Mouse (Mus musculus) left cerebral cortex, adult 11 months (tissue): ENCODE data around the gene Ern1.
"Not testable (repeated sequence)": the region's sequence is repeated elsewhere in the genome, so short reads cannot be mapped to it uniquely, and the experiment has no call there.

Source experiments
- DNase-seq: peaks from one replicate; pipeline ENCODE4 v3.0.0; 2022; ENCODE audit warnings: low spot score

Ern1 gene

DNA sequence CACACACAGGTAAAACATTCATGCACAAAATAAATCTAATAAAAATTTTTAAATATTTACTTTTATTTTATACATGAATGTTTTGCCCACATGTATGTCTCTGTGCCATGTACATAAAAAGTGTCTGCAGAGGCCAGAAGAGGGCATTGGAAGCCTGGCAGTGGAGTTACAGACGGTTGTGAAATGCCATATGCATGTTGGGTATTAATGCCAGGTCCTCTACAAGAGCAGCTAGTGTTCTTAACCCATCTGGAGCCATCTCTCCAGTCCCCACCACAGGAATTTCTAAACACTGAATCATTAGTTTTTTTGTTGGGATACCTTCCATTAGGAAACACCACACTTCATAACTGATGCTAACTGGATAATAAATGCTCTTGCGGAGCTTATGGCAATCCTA, 50.1 kb downstream of the Ern1 start:
- DNase-seq: no peak

DNA sequence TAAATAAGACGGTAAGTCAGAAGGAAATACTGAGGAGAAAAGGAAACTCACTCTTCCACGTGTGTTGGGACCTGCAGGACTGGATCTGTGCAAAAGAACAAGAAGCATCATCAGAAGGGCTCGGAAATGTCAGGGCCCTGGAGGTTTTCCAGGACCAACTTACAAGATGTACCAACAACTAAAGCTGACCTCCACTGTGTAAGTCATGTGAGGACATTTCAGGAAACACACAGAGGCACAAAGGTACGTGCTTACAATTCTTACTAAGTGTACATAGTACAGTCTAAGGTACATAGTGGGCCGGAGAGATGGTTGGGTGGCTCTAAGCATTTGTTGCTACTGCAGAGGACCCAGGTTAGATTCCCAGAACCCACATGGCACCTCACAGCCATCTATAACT, 50.6 kb downstream of the Ern1 start:
- no peak for DNase-seq

DNA sequence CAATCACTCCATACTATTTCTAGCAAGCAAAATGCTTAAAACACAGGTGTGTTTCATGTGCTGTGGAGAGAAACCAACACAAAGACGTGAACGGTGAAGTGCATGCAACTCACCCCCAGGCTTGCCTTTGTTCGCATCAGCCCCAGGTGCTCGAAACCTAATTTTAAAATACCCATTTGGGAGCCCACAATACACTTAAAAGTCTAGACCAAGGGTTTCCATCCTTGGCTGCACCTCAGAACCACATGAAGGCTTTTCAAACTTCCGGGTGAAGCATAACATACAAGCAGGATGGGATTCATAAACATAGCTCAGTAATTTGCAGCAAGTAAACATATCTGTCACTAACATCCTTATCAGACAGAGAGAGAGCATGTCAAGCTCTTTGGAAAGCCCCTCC, 57.3 kb downstream of the Ern1 start:
- no peak for DNase-seq

DNA sequence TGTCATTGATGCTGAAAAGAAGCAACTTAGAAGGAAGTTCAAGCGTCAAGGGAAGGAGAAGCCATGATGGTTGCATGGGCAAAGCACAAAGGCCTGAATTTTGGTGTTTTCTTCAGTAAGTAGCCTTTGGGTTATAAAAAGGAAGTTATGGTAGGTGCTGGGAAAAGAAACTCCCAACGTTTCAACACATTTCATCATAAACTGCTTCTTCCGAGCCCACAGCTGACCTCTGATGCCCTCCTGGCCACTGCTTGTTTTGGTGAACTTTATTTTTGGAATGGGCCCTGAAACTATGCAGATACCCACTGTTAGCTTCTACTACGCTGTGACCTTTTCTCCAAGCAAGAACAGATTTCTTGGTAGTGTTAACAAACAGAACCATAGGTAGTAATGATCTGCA, 58.0 kb downstream of the Ern1 start:
- no peak for DNase-seq

DNA sequence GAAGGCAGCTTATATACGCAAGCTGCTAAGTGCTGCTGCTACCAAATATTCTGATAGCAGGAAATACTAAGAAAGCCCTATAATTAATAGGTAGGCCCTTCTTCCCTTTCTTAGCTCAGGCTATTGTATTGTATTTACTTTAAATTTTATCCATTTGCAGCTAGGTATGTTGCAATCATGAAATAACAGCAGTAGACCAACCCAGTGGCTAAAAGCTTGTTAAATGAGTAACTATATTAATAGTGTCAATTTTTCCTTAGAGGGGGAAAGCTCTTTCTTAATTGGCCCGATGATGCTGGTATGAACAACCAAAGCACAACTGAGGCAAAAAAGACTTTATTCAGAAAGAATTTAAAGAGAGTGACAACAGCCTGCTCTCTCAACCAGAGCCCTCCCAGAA, 59.1 kb downstream of the Ern1 start:
- no peak for DNase-seq

DNA sequence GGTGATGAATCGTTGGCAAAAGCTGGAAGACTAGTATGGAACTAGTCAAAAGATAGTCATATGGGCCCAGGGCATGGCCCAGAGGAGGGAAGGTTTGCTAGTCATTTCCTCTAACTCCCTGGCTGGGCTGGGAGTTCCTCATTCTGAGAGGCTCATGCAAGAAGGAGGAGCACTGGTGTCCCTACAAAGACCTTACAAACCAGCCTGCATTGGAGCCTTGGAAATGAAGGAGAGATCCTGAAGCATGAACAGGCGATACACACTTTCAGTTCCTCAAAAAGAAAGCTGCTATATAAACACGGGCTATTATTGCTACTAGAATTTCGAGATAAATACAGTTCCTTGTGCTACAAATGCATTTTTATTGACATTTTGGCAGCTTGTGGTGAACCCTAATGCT, 59.5 kb downstream of the Ern1 start:
- no peak for DNase-seq

DNA sequence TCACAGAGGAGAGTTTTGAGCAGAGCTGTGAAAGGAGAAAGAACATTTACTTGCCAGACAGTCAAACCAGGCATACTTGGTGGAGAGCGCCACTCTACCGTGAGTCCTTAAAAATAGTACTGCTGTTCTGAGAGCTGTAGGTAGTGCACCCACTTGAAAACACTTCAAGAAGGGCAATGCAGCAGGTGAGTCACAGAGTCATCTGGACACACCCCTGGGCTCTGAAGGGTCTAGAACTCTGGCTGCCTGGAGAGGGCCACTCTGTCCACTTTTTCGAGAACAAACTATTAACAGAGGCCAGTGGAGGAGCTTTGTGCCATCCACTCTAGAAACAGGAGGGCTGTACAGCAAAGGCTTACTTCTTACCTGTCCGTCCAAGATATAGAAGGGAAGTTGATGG, 61.2 kb downstream of the Ern1 start:
- no peak for DNase-seq

DNA sequence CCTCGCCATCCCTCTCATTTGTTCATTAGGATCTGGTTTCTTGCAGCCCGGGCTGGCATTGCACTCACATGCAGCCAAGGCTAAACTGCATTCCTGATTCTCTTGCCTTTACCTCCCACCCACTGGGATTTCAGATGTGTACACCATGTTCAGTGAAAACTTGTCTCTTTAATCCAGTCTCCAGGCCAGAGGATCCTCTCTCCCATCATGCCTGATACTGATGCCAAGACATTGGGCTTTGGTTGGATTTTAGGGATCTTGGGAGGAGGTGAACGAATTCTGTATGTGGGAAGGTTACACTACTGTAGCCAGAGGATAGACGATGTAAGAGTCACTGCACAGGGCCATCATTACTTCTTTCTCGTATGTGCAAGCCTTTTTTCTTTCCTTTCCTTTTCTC, 62.5 kb downstream of the Ern1 start:
- DNase-seq: no peak

DNA sequence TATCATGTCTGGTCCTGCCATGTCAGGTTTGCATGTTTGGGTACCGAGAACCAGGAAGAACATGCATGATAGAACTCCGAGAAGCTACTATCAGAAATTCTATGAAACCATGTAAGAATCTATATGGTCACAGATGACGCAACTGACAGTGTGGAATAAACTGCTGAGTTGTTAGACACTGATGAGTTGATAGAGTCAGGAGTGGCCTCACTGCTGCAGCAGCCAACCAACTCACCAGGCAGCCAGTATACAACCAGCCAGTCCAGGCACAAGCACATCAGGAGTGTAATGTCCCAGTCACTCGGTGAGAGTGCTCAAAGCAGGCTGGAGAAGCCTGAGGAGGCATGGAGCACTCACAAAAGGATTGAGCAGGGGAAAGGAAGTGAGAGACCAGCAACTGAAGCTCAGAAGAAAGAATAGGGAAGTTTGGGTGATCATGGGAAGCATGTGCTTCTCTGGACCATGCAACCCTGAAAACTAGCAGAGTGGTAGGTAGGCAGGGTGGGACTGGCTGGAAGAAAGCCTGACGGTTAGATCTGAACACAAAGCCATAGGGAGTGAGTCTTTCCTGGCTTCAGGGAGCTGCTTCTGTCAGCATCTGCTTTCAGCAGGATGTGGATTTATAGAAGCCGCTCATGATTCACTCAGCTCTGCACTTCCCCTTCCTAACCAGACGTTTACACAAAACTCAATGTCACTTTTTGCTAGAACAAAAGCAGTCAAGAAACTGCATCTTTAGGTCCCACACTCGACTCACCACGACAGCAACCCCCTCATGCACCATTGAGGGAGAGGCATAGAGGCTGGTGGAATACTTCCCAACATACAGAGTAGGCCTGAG, 68.2 kb downstream of the Ern1 start:
- DNase-seq: no peak

DNA sequence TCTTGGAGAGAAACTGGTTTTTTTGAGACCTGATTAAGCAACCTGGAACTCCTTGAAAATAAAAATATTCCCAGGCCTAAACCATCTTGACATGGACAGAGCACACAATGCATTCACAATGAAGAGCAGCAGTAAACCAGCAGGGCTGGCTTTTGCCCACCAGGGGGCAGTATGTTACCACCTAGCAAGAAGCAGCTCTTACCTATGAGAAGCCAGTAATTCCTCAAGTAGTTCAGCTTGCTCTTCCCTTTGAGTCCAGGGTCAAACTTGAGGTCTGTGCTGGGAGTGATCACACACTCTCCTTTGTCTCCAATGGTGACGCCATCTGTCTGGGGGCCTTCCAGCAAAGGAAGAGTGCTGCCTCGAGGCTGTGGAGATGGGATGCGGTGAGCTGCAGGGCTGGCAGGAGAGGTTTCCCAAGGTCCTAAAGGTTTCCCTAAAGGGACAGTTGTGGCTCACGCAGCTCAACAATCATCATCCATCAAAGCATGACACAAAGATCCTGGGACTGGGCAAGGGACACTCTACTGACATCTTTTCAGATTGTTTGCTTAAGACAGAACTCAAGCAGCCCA, 68.9 kb downstream of the Ern1 start:
- peak; percentile 75 for DNase-seq

DNA sequence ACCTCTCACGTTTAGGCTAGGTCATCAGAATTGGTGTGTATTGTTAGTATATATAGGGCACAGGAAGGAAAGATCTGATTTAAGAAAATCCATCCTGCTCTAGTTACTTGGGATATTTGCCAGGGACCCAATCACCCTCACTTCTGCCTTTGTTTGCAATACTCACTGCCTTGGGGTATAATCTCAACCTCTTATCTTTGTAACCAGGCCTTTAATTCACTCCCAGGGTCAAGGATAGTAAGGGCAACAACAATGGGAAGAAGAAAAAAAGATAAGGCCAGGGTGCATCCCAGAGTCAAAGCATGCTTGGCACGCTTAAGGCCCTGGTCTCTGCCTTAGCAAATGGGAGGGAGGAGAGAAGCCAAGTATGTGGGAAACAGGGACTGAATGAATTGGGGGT, 69.8 kb downstream of the Ern1 start:
- DNase-seq: no peak

DNA sequence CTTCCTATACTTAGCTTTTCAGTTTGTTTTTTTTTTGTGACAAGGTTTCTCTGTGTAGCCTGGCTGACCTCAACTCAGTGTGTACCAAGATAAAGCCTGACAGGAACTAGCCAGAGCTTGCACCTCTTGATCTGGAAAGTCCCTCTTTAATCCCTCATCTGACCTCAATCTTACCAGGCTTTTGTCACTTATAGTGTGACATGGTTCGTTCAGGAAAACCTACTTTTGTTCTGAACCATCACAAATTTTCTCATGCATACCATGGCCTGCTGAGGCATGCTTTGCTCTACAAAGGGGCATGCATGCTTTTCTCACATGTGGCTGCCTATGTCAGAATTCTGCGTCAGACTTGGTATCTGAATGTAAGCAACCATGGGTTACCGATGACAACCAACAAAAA, 71.3 kb downstream of the Ern1 start:
- DNase-seq: no peak

DNA sequence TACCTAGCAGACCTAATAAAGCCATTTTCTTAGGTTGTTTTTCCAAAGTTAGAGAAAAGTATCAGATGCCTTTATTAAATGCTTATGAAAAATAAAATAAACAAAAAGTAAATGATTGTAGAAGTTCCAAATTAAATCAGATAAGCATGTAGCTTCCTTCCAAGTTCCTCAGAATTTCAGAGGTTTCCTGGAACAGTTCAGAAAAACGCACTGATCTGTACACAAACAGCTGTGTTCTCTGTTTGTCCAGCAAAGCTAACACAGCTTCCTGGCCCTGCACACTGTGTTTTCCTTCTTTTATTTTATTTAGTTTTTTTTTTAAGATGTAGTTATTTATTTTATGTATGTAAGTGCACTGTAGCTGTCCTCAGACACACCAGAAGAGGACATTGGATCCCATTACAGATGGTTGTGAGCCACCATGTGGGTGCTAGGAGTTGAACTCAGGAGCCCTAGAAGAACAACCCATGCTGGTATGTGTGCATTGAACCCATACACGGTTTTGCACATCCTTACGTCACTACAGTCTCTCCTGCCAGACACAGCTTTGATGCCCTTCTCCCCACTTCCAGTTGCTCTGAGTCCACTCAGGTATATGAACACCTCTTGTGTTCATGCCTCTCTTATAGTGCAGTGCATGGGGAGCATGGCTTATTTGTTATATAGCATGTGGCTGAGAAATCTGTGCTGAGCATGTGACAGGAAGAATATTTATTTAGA, 74.9 kb downstream of the Ern1 start:
- DNase-seq: no peak

DNA sequence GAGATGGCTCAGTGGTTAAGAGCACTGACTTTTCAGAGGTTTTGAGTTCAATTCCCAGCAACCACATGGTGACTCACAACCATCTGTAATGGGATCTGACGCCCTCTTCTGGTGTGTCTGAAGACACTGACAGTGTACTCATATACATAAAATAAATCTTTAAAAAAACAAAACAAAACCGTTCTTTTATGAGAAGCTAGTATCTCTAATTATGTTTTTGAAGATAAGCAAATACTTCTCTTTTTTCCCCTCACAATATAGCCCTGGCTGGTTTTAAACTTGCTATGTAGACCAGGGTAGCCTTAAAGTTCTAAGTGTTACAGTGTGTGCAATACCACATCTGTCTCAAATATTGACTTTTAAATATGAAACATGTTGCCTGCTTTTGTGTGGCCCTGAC, 76.5 kb downstream of the Ern1 start:
- DNase-seq: no peak

DNA sequence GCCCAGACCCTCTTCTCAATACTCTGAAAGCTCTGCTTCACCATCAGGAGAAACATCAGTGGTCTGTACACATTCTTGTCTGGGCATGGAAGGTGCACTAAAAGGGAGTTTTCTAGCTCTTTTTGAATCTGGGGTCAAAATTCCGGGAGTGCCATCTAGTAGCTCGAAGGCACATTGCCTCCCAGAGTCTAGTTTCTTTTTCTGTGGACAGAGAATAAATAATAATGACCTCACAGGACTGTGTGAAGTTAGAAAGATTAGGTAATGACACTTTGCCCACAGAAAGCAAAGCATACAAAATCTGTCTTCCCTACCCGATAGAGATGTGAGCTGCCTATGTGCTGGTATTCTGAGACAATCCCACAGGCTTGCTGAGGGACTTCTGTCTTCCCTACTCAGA, 77.1 kb downstream of the Ern1 start:
- DNase-seq: no peak

DNA sequence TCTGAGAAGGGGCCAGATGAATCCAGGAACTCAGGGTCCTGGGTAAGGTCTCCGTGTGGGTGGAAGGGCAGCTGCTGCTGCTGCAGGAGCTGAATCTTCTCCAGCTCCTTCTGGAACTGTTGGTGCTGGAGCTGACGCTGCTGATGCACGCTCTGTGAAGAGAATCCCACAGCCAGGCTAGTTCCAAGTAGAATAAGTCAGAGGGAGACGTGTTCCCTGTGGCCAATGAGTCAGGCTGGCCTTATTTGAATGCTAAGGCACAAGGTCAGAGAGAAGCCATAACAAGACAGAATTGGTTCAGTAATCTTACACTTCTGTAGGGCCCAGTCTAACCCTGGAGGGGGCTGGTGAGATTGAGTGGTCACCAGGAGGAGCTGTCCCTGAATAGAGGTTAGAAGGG, 77.6 kb downstream of the Ern1 start:
- no peak for DNase-seq

DNA sequence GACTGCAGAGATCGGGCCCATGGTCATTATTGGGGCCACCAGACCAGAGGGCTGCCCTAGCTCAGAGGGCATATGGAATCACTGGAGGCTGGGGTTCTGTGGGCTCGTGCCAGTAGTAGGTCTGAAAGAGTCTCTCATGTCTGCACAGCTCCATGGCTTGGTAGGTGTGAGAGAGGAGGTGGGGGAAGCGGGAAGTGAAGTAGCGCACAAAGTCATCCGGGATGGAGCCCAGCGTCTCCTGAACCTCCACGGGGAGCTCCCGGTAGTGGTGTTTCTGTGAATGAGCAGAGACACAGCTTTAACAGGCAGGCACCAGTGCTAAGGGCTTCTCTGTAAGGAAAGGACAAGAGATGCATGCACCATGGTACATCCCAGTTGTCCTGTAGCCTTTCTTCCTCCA, 89.2 kb downstream of the Ern1 start:
- no peak for DNase-seq

DNA sequence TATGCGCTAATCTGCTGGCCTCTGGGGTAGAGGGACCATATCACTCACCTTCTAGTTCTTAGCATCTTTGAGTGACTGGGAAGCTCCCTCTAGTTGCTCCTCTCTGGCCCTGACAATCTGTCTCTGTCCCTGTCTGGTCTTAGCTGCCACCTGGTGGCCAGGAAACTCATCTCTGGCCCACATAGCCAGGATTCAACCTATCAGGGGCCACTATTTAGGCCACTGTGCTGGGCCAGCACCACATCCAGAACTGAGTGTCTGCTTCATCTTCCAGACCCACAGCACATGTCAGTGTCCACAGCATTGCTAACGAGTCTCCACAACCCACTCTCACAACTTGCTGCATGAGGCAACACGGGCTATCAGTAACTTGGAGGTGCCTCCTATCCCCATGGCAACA, 90.0 kb downstream of the Ern1 start:
- DNase-seq: no peak

DNA sequence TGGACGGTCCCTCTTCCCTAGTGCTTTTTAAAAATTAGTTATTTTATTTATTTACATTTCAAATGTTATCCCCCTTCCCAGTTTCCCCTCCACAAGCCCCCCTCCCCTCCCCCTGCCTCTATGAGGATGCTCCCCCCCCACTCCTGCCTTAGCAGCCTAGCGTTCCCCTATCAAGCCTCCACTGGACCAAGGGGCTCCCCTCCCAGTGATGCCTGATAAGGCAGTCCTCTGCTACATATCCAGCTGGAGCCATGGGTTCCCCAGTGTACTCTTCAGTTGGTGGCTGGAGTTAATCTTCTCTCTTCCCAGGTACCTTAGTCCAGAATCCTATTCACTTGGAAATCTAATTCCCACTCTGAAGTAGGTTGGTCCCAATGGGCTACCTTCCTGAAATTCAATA, 93.6 kb downstream of the Ern1 start:
- not testable (repeated sequence) for DNase-seq

DNA sequence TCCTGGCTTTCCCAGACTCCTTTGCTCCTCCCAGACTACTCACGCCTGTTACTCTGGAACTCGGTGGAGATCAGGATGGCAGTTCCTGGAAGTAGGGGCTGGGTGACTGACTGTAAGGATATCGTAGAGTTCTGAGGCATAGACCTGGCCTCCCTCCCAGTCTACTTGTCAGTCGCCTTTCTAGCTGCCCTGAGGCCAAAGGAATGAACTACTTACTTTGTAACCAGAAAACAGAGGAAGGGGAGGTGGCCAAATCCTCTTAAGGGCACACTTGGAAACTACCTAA, 94.4 kb downstream of the Ern1 start:
- DNase-seq: no peak

DNA sequence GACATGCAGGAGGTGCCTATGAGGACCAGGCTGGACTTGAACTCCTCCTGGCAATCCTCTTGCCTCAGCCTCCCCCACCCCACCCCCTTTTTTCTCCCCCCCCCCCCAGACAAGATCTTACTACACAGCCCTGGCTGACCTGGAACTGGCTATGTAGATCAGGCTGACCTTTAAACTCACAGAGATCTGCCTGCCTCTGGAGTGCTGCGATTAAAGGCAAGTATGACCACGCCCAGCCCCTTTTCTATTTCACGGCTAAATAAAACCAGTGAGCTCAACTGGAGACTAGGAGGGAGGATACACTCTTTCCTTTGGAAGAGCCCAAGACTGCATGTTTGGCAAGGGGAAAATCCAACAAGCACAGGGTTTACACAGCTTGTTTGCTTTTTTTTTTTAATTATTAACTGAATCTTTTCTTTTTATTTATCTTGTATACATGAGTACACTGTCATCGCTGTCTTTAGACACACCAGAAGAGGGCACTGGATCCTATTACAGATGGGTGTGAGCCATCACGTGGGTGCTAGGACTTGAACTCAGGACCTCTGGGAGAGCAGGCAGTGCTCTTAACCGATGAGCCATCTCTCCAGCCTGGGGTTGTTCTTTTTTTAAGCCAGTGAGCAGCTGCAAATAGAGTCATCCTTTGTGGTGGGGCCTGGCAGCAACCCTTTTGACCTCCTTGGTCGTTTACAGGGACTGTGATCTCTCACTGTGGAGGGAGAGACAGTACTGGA, 94.9 kb downstream of the Ern1 start:
- DNase-seq: no peak

DNA sequence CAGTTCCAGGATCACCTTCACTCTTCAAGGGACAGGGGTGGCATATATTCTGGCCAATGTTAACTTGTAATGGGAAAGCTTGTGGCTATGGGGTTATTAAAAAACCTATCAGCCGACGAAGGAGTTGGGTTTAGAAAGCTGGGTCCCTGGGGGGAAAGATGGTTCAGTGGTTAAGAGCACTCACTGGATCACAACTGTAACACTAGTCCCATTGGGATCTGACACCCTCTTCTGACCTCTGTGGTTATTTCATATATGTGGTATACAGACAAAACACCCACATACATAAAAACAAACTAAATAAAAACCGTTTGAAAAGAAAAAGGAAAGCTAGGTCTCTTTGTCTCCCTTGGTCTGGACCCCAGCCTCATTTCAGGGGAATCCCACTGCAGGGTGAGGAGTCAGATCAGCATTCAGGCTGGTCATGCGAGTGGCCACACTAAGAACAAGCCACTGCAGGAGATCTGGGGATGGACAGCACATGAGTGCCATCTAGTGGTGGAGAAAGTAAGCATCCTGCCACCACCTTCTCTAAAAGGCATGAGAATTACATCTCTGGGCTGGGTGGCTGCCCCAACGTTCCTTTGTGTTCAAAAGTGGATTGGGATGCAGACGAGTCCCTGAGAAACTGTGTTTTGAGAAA, 96.0 kb downstream of the Ern1 start:
- DNase-seq: peak; percentile 45

DNA sequence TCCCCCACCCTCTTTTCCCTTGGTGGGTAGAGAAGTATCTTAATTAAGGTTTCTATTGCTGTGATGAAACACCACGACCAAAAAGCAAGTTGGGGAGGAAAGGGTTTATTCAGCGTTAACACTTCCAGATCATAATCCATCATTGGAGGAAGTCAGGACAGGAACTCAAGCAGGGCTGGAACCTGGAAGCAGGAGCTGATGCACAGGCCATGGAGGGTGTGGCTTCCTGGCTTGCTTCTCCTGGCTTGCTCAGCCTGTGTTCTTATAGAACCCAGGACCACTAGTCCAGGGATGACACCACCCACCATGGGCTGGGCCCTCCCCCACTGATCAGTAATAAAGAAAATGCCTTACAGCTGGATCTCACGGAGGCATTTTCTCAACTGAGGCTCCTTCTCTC, 96.9 kb downstream of the Ern1 start:
- no peak for DNase-seq
